Mouse (Mus musculus) spleen, adult 2 months (tissue): ENCODE measurements around the gene Tmem150c.

ENCODE experiments used
- CTCF ChIP-seq: fragments of 200-500 bp; IDR thresholded peaks from 2 replicates; pipeline ENCODE4 v1.5.1; 2011; ENCODE audit warnings: mild to moderate bottlenecking, inconsistent platforms; ENCODE audit not compliant: insufficient read depth, insufficient read length, insufficient replicate concordance; ENCODE audit errors: extremely low read depth
- POLR2A ChIP-seq: fragments of 200-500 bp; IDR thresholded peaks from 2 replicates; pipeline ENCODE4 v1.6.1; 2011; ENCODE audit warnings: low read depth, low read length, inconsistent platforms

GRCm38 (mm10) chr5:100113403-100113802 is 46.2 kb downstream of the Tmem150c start:
- TF ChIP-seq POLR2A (no peak), CTCF (no peak)
